In genomic region chr6:98651827-98652226, GRCm38 (mm10) we compare ENCODE assay signal across 32 mouse cellular contexts.
"Had no signal": no experiment of that assay in that cellular context is flagged by ENCODE, and none has a peak within 500 bp of the region (broad histone marks: within the 10 kb centered on the region; RNA-seq: fewer than 3 reads in every experiment).

No protein-coding gene starts in this region.

- H3K36me3 ChIP-seq: heart, embryonic 10.5 days; heart, embryonic 12.5 days; heart, embryonic 13.5 days; heart, embryonic 15.5 days; hindbrain, embryonic 10.5 days; hindbrain, embryonic 12.5 days; hindbrain, embryonic 13.5 days; hindbrain, embryonic 15.5 days; kidney, embryonic 15.5 days had no signal

- H3K4me1 ChIP-seq: heart, embryonic 10.5 days; heart, embryonic 12.5 days; heart, embryonic 13.5 days; heart, embryonic 15.5 days; hindbrain, embryonic 10.5 days; hindbrain, embryonic 12.5 days; hindbrain, embryonic 13.5 days; hindbrain, embryonic 15.5 days; kidney, embryonic 15.5 days had no signal

- H3K27ac ChIP-seq: heart, embryonic 10.5 days; heart, embryonic 13.5 days; heart, embryonic 15.5 days; hindbrain, embryonic 10.5 days; hindbrain, embryonic 12.5 days; hindbrain, embryonic 13.5 days; hindbrain, embryonic 14.5 days; hindbrain, embryonic 15.5 days; hindbrain, postnatal 0 days; kidney, embryonic 15.5 days; layer of hippocampus, adult 2 months; left cerebral cortex, adult 2 months had no signal

- H3K27me3 ChIP-seq: heart, embryonic 12.5 days; heart, embryonic 13.5 days; heart, embryonic 15.5 days; hindbrain, embryonic 12.5 days; hindbrain, embryonic 13.5 days; hindbrain, embryonic 15.5 days; kidney, embryonic 15.5 days had no signal

- H3K9me3 ChIP-seq: heart, embryonic 10.5 days; heart, embryonic 12.5 days; heart, embryonic 13.5 days; heart, embryonic 15.5 days; hindbrain, embryonic 10.5 days; hindbrain, embryonic 12.5 days; hindbrain, embryonic 13.5 days; hindbrain, embryonic 15.5 days; kidney, embryonic 15.5 days had no signal

- DNase-seq: heart, postnatal 14 days; heart, postnatal 36 days; heart, postnatal 4 days; kidney, adult 11 months; kidney, adult 18-20 months; kidney, adult 8-10 months; kidney, adult 9 months; kidney, postnatal 10 days; kidney, postnatal 14 days; kidney, postnatal 25 days; kidney, postnatal 36 days; kidney, postnatal 4 days; layer of hippocampus, adult 9-11 months; layer of hippocampus, postnatal 36 days had no signal

- H3K4me2 ChIP-seq: heart, embryonic 11.5 days; heart, embryonic 12.5 days; heart, embryonic 13.5 days; heart, embryonic 15.5 days; hindbrain, embryonic 12.5 days; hindbrain, embryonic 13.5 days; hindbrain, embryonic 14.5 days; hindbrain, embryonic 15.5 days; kidney, embryonic 15.5 days had no signal

- H3K9ac ChIP-seq: heart, embryonic 12.5 days; heart, embryonic 13.5 days; heart, embryonic 15.5 days; hindbrain, embryonic 12.5 days; hindbrain, embryonic 13.5 days; hindbrain, embryonic 14.5 days; hindbrain, embryonic 15.5 days; kidney, embryonic 15.5 days had no signal

- ATAC-seq: hindbrain, embryonic 16.5 days; hindbrain, postnatal 0 days; inflammation-experienced regulatory T-cells, adult 6 months; intestine, embryonic 16.5 days; intestine, postnatal 0 days had no signal

- H3K4me3 ChIP-seq: heart, embryonic 10.5 days; heart, embryonic 12.5 days; heart, embryonic 13.5 days; heart, embryonic 15.5 days; hindbrain, embryonic 10.5 days; hindbrain, embryonic 12.5 days; hindbrain, embryonic 13.5 days; hindbrain, embryonic 15.5 days; kidney, embryonic 15.5 days; layer of hippocampus, adult 2 months; left cerebral cortex, adult 2 months had no signal
